Mouse (Mus musculus) kidney, postnatal 10 days (tissue): ENCODE results near the gene Tac4.

Experiments
- DNase-seq: peaks from one replicate; pipeline ENCODE4 v3.0.0; 2021; ENCODE audit warnings: mixed read lengths

Gene Tac4

DNA sequence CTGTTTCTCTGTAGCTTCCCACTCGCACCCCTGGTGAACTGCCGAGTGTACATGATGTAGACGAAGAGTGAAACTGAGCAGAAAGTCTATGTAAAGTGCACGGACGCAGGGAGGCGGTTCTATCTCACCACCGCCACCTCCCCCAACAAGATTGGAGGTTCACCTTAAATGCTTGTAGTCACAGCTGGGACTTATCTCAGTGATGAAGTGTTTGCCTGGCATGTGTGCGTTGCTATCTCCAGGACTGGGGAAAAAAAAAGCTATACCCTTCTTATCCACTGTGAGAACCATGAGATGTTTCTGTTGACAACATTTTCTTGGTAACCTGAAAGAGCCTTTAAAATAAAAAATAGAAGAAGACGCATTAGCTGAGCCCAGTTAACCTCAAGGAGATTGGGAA is 56.8 kb downstream of the Tac4 start:
- no peak for DNase-seq
